Mouse (Mus musculus) thymus, postnatal 4 days (tissue): ENCODE data around the gene Usp47.
A peak's percentile ranks its signal among the peaks of the same experiment; 100 is the strongest.

Experiments used
- DNase-seq: peaks from one replicate; pipeline ENCODE4 v3.0.0; 2021

The Usp47 gene

DNA sequence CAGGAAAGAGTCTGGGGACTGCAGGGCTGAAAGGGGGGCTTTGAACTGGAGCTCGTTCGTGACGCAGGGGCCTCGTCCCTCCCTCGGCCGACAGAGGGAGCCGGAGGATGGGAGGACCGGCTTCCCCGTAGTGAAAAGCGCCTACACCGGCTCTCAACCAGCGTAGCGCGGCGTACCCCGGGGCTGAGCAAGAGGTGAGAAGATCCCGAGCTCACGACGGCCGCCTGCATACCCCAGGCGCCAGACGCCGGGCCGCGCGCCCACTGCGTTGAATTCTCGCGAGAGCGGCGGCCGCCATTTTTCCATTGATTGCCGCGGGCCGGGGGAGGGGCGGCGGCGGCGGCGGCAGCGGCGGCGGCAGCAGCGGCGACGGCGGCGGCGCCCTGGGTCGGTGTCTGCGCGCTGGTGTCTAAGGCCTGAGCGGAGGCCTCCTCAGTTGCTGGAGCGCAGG, at the start of gene Usp47:
Usp47 (plus strand) TSS at position 355 of the 451 bp plus-strand sequence.
- peak; percentile 94 for DNase-seq

DNA sequence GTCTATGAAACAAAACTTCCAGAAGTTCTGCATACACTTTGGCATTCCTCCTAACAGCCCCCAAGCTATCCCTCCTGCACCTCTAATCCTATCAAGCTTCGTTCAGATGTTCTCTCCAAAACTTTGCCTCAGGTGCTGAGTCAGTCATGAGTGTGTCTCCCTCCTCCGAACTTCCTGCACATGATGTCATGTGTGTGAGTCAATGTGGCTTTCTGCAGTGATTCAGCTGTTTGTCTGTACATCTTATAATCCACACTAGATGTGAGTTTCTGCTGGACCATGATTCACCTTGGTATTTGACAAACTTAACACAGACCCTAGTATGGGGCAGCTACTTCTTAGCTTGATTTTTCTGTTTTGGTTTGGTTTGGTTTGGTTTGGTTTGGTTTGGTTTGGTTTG, 46.9 kb upstream of the Usp47 start:
- DNase-seq, result no peak

DNA sequence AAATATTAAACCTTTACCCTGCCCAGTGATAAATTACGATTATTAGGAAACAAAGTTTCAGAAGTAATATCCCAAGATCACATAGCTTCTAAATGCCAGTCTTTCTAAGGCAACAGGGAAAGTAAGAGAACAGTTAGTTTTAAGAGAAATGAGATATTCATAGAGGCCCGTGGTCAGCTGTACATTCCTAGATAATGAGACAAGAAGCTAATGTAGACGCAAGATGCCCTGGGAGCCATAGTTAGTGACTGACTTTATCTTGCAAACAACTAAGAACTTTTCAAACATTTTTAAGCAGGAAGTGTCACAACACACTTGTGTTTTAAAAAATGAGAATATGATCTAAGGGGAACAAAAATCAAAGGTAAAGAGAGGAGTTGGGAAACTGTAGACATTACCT, 45.4 kb upstream of the Usp47 start:
- no peak for DNase-seq

DNA sequence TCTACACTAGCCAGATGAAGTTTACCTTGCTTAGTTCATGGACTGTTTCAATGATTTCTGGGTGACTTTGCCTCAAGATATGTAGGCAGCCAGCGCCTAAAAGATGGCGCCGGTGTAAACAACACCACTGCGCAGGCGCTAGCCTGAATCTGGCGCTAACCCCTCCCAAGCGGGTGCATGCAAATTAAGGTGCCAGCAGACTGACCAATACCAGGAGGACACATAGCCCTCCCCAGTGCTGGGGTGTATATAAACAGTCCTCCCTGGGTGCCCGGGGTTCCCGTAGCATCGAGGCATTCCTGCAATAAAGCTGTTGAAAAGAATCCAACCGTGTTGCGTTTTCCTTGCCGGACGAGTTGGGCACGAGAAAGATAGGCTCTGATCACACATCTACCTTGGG, 41.0 kb upstream of the Usp47 start:
- no peak for DNase-seq

DNA sequence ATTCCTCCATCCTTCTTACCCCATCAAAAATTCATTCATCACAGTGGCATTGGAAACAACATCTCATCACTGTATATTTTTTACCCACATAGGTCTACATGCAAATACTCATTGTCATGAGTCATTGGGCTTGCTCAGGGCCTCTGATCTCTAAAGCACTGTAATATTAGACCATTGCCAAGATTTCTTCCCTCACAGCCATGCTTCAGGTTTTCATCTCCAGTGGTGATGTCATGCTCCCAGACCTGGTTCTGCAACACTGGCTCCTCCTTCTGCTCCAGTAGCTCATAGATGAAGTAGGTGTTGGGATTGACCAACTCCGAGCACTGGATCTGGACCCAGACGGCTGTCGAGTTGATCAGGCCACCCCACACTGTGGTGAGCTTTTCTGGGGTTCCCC, 38.8 kb upstream of the Usp47 start:
- no peak for DNase-seq

DNA sequence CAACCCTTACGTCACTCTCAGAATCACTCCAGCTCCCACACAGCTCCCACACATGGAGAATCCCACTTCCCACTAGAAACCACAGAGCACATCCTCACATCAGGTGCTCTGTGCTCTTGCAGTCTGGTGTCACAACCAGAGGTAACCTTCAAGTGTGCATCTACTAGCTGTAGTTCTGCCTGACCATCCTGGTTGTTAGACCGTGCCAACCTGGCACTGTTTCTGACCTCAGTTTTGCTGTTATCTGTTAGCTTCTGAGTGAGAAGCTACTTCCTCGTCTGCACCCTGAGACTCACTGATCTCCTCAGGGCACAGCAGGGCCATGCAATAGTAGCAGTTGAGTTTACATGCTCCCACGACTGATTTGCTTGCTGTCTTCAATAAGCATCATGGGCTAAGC, 38.0 kb upstream of the Usp47 start:
- DNase-seq, result no peak

DNA sequence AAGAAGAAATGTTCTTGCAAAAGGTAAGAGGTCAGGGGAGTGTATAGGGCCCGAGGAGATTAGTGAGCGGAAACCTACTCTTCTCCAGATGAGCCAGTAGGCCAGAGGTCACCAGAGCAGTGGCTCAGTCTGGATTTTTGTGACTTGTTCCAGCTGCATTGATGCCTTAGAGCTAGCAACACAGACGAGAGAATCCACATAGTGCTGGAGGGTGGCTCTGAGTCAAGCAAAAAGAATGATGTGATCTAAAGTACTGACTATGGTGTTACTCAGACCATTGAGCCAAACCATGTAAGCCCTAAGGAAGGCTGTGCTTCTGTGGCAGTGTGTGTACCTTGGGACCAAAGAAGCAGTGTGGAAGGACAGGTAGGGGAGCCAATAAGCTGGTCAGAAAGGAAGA, 36.4 kb upstream of the Usp47 start:
- no peak for DNase-seq

DNA sequence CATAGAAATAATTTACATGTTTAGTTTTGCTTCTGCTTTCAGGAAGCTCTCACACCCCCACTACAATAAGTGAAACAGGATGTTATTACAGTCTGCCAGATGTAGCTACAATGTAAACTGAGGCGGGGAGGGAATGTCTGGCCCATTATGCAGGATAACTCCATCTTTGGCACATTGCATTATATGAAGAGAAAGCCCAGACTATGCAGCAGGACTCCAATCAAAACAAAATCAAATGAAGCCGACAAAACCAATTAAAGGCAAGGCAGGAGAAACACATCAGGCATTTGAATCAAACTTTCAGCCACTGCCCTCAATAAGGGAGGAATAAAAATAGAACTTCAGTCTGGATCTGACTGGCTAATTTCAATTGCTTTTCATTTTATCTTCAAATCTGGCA, 25.9 kb upstream of the Usp47 start:
- no peak for DNase-seq

DNA sequence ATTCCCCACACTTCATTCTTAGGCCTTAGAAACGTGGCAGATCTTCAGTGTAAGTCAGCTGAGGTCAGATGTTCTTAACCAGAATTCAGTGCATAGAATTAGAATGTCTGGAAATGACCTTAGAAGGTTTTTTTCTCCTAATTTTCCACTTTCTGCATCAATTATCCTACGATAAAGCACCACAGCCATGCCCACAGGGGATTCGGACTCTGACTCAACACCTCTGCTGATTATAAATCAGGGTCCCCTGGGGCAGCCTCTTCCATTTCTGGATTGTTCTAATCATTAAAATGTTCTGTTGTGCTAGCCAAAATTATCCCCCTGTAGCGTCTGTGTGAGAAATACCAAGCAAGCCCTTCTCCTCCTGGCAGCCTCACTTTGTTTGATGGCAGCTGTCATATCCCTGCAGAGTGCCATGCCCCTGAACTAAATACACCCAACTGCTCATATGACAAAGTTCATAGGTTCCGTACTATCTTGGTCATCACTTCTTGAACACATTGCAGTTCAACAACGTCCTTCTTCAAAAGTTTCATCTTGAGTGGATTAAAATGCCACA, 24.8 kb upstream of the Usp47 start:
- DNase-seq, result no peak

DNA sequence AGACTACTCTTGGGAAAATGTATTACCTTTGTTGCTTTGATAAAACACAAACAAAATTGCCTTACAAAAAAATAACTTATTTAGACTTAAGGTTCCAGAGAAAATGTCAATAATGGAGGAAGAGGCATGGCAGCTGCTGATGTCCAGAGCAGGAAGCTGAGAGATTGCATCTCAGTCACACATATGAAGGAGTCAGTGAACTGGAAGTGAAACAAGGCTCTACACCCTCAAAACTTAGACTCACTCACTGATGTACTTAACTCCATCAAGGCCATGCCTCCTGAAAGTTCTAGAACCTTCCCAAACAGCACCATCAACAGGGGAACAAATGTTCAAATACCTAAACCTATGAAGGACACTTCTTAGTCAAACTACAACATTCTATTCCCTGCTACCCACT, 23.9 kb upstream of the Usp47 start:
- no peak for DNase-seq

DNA sequence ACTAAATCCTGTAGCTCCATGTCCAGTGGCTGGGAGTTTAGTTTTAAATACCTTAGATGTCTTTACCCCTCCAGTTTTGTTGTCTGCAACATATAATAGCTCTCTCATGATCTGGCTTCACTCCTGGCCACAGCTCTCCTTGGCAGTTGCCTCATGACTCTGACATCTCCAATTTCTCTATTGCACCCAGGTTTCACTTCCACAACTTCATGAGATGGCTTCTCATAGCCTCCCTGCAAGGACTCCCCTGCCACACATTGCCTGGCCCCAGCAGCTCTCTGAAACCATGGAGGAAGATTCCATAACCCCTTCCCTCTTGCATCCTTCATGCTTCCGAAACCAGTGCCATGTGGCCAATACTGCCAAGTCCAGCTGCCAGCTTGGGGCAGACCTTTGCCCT, 23.1 kb upstream of the Usp47 start:
- no peak for DNase-seq

DNA sequence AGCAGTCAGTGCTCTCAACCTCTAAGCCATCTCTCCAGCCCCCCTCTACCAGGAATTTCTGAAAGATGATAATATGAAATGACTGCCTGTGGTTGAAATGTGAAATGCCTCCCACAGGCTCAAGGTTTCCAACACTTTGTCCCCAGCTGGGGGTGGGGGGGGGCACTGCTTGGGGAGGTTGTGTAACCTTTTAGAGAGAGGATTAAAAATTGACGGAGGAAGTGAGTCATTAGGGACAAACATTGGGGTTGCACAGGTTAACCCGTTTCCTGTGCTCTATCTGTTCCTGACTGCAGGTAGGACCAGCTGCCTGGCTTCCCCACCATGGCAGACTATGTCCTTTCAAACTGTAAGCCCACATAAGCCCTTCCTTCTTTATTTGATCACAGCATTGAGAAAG, 12.8 kb upstream of the Usp47 start:
- DNase-seq, result no peak

DNA sequence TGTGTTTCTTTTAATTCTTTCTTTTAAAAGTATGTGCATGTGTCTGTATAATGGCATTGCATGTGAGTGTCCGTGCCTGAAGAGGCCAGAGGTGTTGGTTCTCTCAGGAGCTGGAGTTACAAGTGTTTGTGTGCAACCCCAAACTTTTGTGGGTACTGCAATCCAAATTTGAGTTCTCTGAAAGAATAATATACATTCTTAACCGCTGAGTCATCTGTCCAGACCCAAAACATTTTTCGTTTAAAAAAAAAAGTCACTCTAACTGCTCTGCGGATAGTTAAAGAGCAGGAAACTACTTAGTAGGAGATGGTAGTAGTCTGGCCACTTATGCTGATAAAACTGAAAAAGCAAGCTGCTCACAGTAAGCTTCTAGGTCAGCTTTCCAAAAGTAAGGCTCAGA, 12.3 kb upstream of the Usp47 start:
- no peak for DNase-seq

DNA sequence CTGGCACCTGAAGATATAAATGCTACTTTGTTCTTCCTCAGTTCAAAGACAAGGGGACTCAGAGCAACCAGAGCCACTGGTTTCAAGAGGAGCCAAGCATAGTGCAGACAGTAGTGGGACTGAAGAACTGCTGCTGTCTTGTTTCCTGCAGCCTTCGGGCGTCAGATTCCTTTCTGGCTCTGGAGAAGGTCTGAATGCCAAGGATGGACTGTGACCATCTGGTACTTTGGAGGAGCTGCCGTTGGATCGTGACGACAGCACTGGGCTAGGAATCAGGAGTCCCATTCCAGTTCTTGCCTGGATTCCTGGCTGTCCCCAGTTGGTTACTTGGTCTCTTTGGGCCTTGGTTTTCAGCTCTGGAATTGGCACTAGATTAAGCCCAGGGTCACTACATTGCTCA, 11.2 kb upstream of the Usp47 start:
- DNase-seq, result no peak

DNA sequence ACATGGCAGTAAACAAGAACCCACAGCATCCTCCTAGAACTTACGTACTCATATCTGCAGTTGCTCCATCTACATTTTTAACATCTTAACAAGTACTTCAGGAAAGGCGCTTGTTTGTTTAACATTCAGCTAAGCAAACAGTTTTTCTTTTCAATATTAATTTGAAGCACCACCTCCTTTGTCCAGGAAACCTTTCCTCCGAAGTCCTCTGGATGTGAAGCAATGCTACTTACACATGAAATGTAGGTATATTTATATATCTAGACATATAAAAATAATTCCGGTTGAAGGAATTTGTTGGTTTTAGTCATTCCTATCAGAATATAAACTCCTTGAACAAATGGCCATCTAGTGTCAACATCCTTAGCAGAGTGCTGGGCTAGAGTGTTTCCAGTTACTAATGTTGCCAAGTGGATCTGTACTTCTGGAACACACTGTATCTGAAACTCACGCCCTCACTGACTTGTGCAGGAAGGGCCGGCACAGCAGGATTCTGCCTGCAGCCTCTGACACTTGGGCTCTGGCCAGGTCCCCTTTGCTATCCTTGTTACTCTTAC, 10.6 kb upstream of the Usp47 start:
- DNase-seq, result no peak

DNA sequence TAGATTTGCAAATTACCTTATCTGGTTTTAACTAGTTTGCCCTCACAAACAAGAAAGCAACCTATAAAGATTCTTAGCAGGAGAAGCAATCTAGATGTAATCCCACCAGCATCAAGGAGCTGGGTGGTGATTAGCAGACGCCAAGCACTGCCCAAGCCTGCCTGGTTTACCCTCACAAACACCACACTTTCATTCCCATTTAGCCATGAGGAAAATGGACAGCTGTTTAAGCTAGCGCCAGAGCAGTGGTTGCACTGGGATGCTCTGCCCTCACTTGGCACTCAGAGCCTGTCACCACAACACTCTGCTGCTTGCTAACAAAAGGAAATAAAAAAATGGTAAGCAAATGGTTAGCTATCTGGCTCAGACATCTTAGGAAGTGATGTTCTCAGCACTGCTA, 9.2 kb upstream of the Usp47 start:
- DNase-seq, result no peak

DNA sequence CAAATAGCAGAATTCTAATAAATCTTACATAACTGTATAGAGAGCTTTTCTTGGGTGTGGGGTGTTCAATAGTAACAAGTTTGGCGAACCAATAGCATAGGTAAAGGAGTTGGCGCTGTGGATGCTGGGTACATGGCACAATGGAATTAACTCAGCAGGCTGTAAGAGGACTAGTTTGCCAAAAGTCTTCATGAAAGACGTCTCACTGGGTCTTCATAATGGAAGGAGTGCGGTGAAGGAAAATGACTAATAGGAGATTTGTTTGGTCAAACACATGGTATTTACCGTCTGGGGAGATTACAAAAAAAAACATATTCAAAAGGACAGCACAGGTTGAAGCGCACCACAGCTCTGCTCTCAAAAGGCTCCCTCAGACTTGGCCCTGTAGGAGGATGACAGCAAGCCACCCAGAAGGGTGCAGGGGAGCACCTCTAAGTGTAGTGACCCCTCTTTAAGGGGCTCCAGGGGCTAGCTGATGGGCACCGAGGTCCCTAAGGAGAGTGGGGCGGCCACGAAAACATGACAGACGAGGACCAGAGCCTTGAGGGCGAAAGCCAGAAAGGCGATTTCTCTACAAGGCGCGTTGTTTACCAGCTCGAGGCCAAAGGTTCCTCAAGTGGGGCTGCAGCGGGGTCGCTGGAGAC, 676 bp upstream of the Usp47 start:
- no peak for DNase-seq

DNA sequence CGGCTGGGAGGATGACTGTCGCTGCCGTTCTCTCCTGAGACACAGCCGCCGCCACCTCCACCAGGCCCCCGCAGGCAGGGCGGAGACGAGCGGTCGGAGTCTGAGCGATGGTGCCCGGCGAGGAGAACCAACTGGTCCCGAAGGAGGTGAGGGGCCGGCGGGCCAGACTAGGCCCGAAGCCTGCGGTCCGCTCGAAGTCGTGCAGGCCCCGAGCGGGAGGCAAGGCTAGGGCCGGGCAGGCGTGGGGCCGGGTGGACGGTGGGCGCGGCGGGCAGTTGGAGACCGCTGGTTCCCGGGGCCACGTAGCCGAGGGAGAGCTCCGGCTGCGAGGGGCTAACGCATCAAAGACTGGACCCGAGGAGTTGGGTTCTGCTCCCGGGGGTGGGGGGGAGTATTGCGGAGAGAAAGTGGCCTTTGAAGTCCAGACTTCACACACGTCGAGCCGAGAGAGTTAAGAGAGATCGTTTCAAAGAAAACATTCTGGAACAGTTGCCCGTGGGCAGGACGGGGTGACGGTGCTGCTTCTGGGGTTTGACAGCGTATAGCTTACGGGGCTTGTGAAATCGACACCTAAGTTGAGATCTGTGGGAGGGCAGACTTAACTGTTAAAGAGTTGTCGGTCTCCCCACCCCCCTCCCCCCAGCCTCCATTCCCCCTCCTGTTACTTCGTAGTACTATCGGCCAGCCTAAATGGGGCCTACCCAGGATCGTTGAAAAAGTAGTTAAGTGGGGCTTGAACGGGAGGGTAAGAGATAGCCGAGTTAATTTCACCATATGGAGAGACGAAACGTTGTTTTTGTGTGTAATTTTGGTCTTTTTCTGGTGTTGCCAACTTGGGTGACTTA, 519 bp downstream of the Usp47 start:
- DNase-seq, result no peak

DNA sequence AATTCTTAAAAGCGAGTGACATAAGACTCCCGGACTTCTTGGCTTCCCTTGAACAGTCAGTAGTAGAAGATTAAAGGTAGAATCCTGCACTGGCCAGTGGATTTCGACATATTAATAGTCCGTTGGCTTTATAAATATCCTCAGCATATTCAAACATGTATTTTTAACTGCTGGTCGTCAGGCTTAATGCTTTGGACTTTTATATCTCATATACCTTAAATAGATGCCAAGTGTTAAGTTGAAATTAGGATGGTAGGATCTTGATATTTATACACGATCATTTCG, 1.1 kb downstream of the Usp47 start:
- DNase-seq, result no peak

DNA sequence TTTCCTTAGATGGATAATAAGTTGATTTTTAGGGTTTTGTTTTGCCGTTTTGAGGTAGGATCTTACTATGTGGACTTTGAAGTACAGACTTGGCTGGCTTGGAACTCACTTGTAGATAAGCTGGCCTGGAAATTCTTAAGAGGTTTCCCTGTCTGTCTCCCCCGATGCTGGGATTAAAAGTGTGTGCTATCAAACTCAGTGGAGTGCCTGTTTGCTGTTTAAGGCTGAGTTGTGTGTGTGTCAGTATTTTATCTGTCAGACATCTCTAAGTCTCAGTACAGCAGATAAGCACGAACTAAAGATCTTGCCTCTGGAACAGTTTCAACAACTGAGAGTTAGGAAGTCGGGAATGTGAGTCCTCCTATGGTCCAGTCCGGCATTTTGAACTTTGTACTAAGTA, 1.6 kb downstream of the Usp47 start:
- no peak for DNase-seq

DNA sequence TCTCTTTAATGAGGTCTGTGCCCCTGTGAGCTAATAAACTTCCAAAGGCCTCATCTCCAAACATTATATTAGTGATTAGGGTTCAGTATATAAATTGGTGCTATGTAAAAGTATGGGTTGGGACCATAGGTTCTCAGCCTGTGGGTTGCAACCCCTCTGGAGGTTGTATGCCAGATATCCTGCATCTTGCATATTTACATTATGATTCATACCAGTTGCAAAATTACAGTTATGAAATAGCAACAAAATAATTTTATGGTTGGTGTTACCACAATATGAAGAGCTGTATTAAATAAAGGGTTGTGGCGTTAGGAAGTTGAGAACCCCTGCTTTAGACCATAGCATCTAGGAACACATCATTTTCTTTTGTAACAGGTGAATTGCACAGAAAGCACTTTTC, 7.3 kb downstream of the Usp47 start:
- no peak for DNase-seq

DNA sequence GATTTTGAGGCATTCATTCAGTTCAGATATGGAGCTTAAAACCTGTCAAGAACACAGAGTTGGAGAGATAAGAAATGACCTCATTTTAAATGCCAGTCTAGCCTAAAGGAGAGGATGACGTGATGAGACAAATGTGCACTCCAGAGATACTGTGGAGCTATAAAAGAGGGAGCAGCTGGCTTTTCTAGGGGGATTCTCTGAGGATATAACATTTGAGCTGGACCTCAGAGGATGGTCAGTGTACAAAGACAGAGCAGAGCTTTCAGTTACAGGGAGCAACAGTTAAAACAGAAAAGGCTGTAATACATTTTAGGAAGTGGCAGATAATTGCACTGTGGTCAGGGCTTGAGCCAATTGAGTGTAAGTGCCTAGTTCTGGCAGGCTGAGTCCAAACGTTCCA, 12.5 kb downstream of the Usp47 start:
- DNase-seq, result no peak

DNA sequence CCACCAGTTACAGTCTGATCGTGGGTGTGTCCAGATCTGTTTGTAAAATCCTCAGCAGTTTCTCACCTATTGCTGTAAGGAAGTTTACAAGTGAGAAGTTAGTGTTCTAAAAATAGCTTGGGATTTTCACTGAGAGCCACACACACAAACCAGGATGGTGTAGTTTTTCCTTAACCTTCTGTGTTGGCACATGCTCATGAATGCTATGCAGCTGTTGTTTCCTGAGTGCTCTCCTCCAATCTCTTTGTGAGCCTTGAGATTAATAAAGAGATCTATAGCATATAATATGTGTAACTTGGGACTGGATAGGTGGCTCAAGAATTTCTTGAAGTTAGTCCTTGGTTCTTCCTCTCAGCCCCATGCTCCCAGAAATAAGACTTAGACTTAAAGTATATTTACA, 13.3 kb downstream of the Usp47 start:
- DNase-seq, result no peak

DNA sequence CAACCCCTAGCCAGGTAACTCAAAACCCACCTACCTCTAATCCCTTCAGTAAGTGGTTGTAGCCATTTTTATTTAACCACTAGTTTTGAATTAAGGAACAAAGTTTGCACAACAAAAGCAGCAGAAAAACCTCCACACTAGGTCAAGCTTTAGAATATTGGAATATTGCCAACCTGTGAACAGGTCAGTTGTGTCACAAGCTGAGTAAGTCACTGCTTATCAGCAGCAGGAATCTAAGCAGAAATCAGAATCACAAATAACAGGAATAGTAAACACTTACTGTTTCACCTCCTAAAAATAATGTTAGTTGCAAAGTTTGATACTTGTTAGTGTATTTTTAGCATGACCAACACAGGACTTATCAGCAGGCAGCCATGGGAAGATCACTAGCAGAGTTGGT, 17.0 kb downstream of the Usp47 start:
- no peak for DNase-seq
